Mouse (Mus musculus) bone marrow, adult 2 months (tissue): Measurements from ENCODE around the gene Timp3.

Experiments
- CTCF ChIP-seq: fragments of 200-500 bp; IDR thresholded peaks from 2 replicates; pipeline ENCODE4 v1.5.1; 2011; ENCODE audit warnings: low read length, control low read depth; ENCODE audit not compliant: control insufficient read depth, insufficient read depth
- POLR2A ChIP-seq: fragments of 200-500 bp; IDR thresholded peaks from 2 replicates; pipeline ENCODE4 v1.6.1; 2011; ENCODE audit warnings: low read depth, mild to moderate bottlenecking, control low read depth, low read length, borderline replicate concordance; ENCODE audit not compliant: control insufficient read depth

GRCm38 (mm10) chr10:86321194-86321593 is 21.0 kb downstream of the Timp3 start:
- TF ChIP-seq CTCF: no peak
- TF ChIP-seq POLR2A: no peak
